Mouse (Mus musculus) macrophage (primary cell): Measurements from ENCODE around the gene Mief1. TPM values are rescaled to one million over a fixed set of nuclear protein-coding genes. Genes with fewer than 3 reads are reported as not detected.

Experiments
- H3K27ac ChIP-seq: fragments of 350-480 bp; formaldehyde crosslinking; 2 replicates; pipeline ENCODE4 v1.9.0; 2021
- H3K36me3 ChIP-seq: fragments of 350-480 bp; formaldehyde crosslinking; 2 replicates; pipeline ENCODE4 v1.9.0; 2021; ENCODE audit errors: inconsistent target
- H3K4me3 ChIP-seq: fragments of 350-480 bp; formaldehyde crosslinking; 2 replicates; pipeline ENCODE4 v1.9.0; 2021; ENCODE audit errors: inconsistent target
- H3K79me2 ChIP-seq: fragments of 350-480 bp; formaldehyde crosslinking; 2 replicates; pipeline ENCODE4 v1.9.0; 2021; ENCODE audit errors: inconsistent target
- WGBS: methylation state at CpG from one replicate; pipeline ENCODE4 v1.1.7; 2026; ENCODE audit warnings: inconsistent platforms; ENCODE audit not compliant: missing documents; 5-methylcytosine and 5-hydroxymethylcytosine counted together
- polyA plus RNA-seq: library from polyadenylated mRNA; stranded (reverse); fragments of 250-400 nt; gene quantifications from 3 replicates; pipeline ENCODE4 v1.2.4, GENCODE M21; 2018; ENCODE audit warnings: inconsistent platforms
- total RNA-seq, 78 experiments: library from RNA; depleted of rRNA; stranded (reverse); fragments of 250-400 nt; gene quantifications; 1 replicate in 9 of 78; 2 replicates in 24 of 78; 3 replicates in 43 of 78; 4 replicates in 2 of 78; pipeline ENCODE4 v1.2.4; 2018; ENCODE audit warnings: inconsistent platforms in 56 of 78

Mief1 gene
- total RNA-seq (2018; cell fraction: chromatin; rRNA removed): 10 to 100 TPM; 19.7 to 84.6 (median 51.9) TPM
- 10 to 100 TPM; 14.3 to 33.9 (median 28.8) TPM for total RNA-seq (2018; cell fraction: cytosol; rRNA removed)
- total RNA-seq (2018; cell fraction: nucleus; rRNA removed): 10 to 100 TPM; 18.9 to 59.3 (median 38.4) TPM
- polyA plus RNA-seq: 11.6 to 15.1 TPM (median 13.3 TPM) in 3 replicates

- Histone ChIP-seq H3K4me3 (peak within 1 kb of the TSS; percentile 94), H3K79me2 (peaks cover 46% of the 10 kb centered on the region), H3K36me3 (peaks cover 28% of the 10 kb centered on the region), H3K27ac (peak within 1 kb of the TSS; percentile 77)
- WGBS: under 1% methylated on average over 64 of the region's 67 CpGs
These were observed at the start of gene Mief1 for GRCm38 (mm10) chr15:80233733-80234509. Mief1 (plus strand) TSS chr15:80234018.

- 86% methylated on average over 5 of the region's 5 CpGs for WGBS
- H3K27ac ChIP-seq: no peak overlapping the region
- H3K4me3 ChIP-seq: no peak overlapping the region
- H3K79me2 ChIP-seq: no peaks in the 10 kb centered on the region
- no peaks in the 10 kb centered on the region for H3K36me3 ChIP-seq
These were observed 44.9 kb upstream of the Mief1 start for GRCm38 (mm10) chr15:80188927-80189326.

GRCm38 (mm10) chr15:80190075-80190474 is 43.7 kb upstream of the Mief1 start:
- H3K27ac ChIP-seq: no peak overlapping the region
- WGBS: 85% methylated on average over 4 of the region's 4 CpGs
- no peaks in the 10 kb centered on the region for H3K79me2 ChIP-seq
- H3K4me3 ChIP-seq: no peak overlapping the region
- no peaks in the 10 kb centered on the region for H3K36me3 ChIP-seq

- H3K27ac ChIP-seq: no peak overlapping the region
- no peaks in the 10 kb centered on the region for H3K36me3 ChIP-seq
- WGBS: 76% methylated on average over 7 of the region's 8 CpGs
- H3K79me2 ChIP-seq: no peaks in the 10 kb centered on the region
- H3K4me3 ChIP-seq: no peak overlapping the region
These were observed 42.1 kb upstream of the Mief1 start for GRCm38 (mm10) chr15:80191585-80192245.

GRCm38 (mm10) chr15:80192246-80192585 is 41.6 kb upstream of the Mief1 start:
- H3K36me3 ChIP-seq: no peaks in the 10 kb centered on the region
- 72% methylated on average over 6 of the region's 6 CpGs for WGBS
- H3K79me2 ChIP-seq: no peaks in the 10 kb centered on the region
- H3K27ac ChIP-seq: no peak overlapping the region
- H3K4me3 ChIP-seq: no peak overlapping the region

- WGBS: 21% methylated on average over 4 of the region's 7 CpGs
- Histone ChIP-seq H3K27ac (no peak overlapping the region), H3K4me3 (no peak overlapping the region), H3K79me2 (no peaks in the 10 kb centered on the region), H3K36me3 (no peaks in the 10 kb centered on the region)
These were observed 41.0 kb upstream of the Mief1 start for GRCm38 (mm10) chr15:80192847-80193246.

GRCm38 (mm10) chr15:80199556-80199955 is 34.3 kb upstream of the Mief1 start:
- Histone ChIP-seq H3K27ac (no peak overlapping the region), H3K36me3 (no peaks in the 10 kb centered on the region), H3K79me2 (no peaks in the 10 kb centered on the region), H3K4me3 (no peak overlapping the region)
- 86% methylated on average over 1 of the region's 2 CpGs for WGBS

GRCm38 (mm10) chr15:80202111-80202775 is 31.6 kb upstream of the Mief1 start:
- whole genome bisulfite sequencing: 85% methylated on average over 6 of the region's 6 CpGs
- Histone ChIP-seq H3K4me3 (no peak overlapping the region), H3K36me3 (no peaks in the 10 kb centered on the region), H3K79me2 (no peaks in the 10 kb centered on the region), H3K27ac (no peak overlapping the region)

- Histone ChIP-seq H3K4me3 (no peak overlapping the region), H3K79me2 (no peaks in the 10 kb centered on the region), H3K36me3 (no peaks in the 10 kb centered on the region), H3K27ac (no peak overlapping the region)
- 25% methylated on average over 4 of the region's 4 CpGs for WGBS
These were observed 30.4 kb upstream of the Mief1 start for GRCm38 (mm10) chr15:80203406-80203805.

- H3K36me3 ChIP-seq: no peaks in the 10 kb centered on the region
- H3K4me3 ChIP-seq: no peak overlapping the region
- no peaks in the 10 kb centered on the region for H3K79me2 ChIP-seq
- WGBS: 91% methylated on average over 3 of the region's 3 CpGs
- no peak overlapping the region for H3K27ac ChIP-seq
These were observed 27.7 kb upstream of the Mief1 start for GRCm38 (mm10) chr15:80206057-80206565.

GRCm38 (mm10) chr15:80208446-80208845 is 25.4 kb upstream of the Mief1 start:
- WGBS: 94% methylated on average over 4 of the region's 4 CpGs

GRCm38 (mm10) chr15:80213688-80214087 is 20.1 kb upstream of the Mief1 start:
- Histone ChIP-seq H3K36me3 (no peaks in the 10 kb centered on the region), H3K4me3 (no peak overlapping the region), H3K79me2 (peaks cover 9% of the 10 kb centered on the region; the same call in 1 of the 2 replicates)

More at GRCm38 (mm10) chr15:80208446-80208845, 25.4 kb upstream of the Mief1 start:
- no peak overlapping the region for H3K4me3 ChIP-seq
- no peak overlapping the region for H3K27ac ChIP-seq
- H3K79me2 ChIP-seq: no peaks in the 10 kb centered on the region
- no peaks in the 10 kb centered on the region for H3K36me3 ChIP-seq

GRCm38 (mm10) chr15:80215716-80216479 is 17.9 kb upstream of the Mief1 start:
- Histone ChIP-seq H3K4me3 (no peak overlapping the region), H3K79me2 (peaks cover 11% of the 10 kb centered on the region; the same call in 1 of the 2 replicates), H3K36me3 (no peaks in the 10 kb centered on the region), H3K27ac (no peak overlapping the region)
- WGBS: 13% methylated on average over 4 of the region's 10 CpGs

More at GRCm38 (mm10) chr15:80213688-80214087, 20.1 kb upstream of the Mief1 start:
- H3K27ac ChIP-seq: no peak overlapping the region

- 32% methylated on average over 9 of the region's 9 CpGs for WGBS
- no peak overlapping the region for H3K27ac ChIP-seq
- no peak overlapping the region for H3K4me3 ChIP-seq
- H3K36me3 ChIP-seq: no peaks in the 10 kb centered on the region
- H3K79me2 ChIP-seq: peaks cover 11% of the 10 kb centered on the region; the same call in 1 of the 2 replicates
These were observed 17.4 kb upstream of the Mief1 start for GRCm38 (mm10) chr15:80216480-80216820.
